Mouse (Mus musculus): ENCODE results near the gene Hacd4.

The Hacd4 gene

DNA sequence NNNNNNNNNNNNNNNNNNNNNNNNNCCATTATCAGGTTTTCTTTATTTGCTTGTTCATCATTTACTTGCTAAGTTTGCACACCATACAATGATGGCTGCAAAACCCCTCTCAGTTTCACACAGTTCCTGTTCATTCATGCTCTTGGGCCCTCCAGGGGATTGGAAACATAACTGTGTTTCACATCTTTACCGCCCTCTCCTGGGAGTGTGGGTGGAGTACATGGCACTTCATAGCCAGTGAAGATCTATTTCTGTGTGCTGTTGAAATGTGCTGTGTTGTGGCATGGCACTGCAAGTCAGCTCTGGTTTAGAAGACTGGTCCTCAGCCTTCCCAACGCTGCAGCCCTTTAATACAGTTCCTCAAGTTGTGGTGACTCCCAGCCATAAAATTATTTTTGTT, 82.1 kb downstream of the Hacd4 start:
- no peak for ATAC-seq (ENCODE audit: insufficient number of reproducible peaks, low FRiP score, low TSS enrichment)

DNA sequence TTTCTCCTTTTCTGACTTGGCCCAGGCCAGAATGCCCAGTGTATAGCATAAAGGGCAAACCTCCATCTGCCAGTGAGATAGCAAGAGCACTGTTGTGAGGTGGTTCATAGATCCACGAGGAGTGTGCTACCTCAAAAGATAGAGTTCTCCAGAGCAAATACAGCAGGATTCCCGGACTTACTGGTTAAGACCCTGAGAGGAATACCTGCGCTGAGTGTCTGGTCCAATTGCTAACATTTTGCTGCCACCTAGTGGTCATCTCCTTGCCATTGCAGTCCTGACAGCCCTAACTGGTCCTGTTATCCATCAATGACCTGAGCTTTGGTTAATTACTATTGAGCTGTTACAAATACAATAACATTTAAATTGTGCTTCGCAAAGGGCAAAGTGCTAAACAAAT, 87.8 kb downstream of the Hacd4 start:
- ATAC-seq (ENCODE audit: insufficient number of reproducible peaks, low FRiP score, low TSS enrichment) = peak; percentile 87
